Mouse (Mus musculus): ENCODE results near the gene Atg101.

DNA sequence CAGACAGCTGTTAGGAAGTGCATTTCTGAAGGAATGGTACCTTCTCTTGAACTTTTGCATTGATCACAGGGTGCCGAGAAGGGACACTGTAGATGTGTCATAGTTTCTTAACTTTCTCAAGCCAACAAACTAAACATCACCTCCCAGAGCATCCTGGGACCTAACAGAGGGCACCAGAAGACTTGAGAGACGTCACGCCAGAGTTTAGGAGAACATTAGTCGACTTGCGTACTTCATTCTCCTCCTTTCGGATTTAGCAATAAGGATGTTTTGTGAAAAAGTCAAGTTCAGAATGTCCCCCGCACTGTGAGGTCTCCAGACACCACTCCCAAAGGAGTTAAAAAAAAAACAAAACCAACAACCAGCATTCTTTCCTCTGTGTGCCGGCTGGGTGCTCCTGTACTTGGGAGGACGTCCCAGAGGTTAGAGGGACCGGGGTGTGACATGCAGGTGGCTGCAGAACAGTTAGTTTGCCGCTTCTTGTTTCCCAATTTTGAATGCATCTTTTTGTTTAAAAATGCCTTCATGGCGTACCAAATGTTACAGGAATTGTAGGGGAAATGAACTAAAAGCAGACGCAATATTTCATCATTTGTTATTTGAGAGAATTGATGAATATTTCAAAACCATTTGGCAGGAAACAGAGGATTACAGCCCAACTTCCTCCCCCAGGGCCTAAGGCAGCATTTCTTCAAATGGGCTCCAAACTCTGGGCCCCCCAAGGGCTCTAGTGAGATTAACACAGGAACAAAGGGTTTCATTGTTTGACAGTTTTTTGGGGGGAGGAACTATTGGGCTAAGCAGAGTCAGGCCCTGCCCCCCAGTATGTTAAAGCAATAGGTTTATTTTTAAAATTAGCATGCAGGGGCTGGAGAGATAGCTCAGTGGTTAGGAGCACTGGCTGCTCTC lies 24.6 kb downstream of the Atg101 start:
- TF ChIP-seq MAFK (IDR thresholded peaks at IDR 0.05; ENCODE audit: insufficient read depth, low read depth, low read length) (no peak), ZNF384 (IDR thresholded peaks at IDR 0.05; ENCODE audit: low read depth, low read length) (no peak), HCFC1 (IDR thresholded peaks at IDR 0.05; ENCODE audit: borderline replicate concordance, insufficient read depth, low read length) (no peak), CHD2 (IDR thresholded peaks at IDR 0.05; ENCODE audit: low read depth, low read length) (no peak), ZC3H11A (IDR thresholded peaks at IDR 0.05; ENCODE audit: borderline replicate concordance, low read depth, low read length) (no peak)
